Mouse (Mus musculus) lung, adult 2 months (tissue): ENCODE results near the gene Hist2h2ac.

Source experiments
- CTCF ChIP-seq: fragments of 200-500 bp; IDR thresholded peaks from 2 replicates; pipeline ENCODE4 v1.5.1; 2011; ENCODE audit warnings: mild to moderate bottlenecking, low read length, control low read depth; ENCODE audit not compliant: insufficient read depth
- POLR2A ChIP-seq: fragments of 200-500 bp; IDR thresholded peaks from 2 replicates; pipeline ENCODE4 v1.6.1; 2011; ENCODE audit warnings: low read depth, mild to moderate bottlenecking, control low read depth, low read length, borderline replicate concordance; ENCODE audit errors: extremely low read depth

GRCm38 (mm10) chr3:96194966-96195365, 25.7 kb downstream of the Hist2h2ac start:
- TF ChIP-seq POLR2A (no peak), CTCF (no peak)
